Mouse (Mus musculus) left cerebral cortex, adult 2 months (tissue): Measurements from ENCODE around the gene Ythdf1. TPM values are rescaled to one million over a fixed set of nuclear protein-coding genes. Genes with fewer than 3 reads are reported as not detected.

Experiments
- DNase-seq, 2 experiments: peaks; one replicate each; pipeline ENCODE4 v3.0.0; 2021 to 2022; ENCODE audit warnings: low spot score in 2 of 2, mixed read lengths in 1 of 2; ENCODE audit errors: extremely low spot score in 1 of 2
- H3K27ac ChIP-seq: fragments of 200-600 bp; 2 replicates; pipeline ENCODE4 v1.8.1; 2022
- H3K4me3 ChIP-seq: fragments of 200-600 bp; 2 replicates; pipeline ENCODE4 v1.8.1; 2022
- CTCF ChIP-seq: fragments of 200-600 bp; IDR thresholded peaks from 2 replicates; pipeline ENCODE4 v1.8.1; 2022; ENCODE audit warnings: antibody characterized with exemption, mild to moderate bottlenecking, moderate library complexity
- intact Hi-C: fragments of 180-260 bp; cut with DNase I; formaldehyde crosslinking; loops from one replicate; pipeline ENCODE4 v1.15.1; 2025
- microRNA-seq, 2 experiments: library from miRNA; unstranded; fragments of <30 nt; microRNA quantifications; one replicate each; pipeline ENCODE4 v1.2.0; 2021
- total RNA-seq, 2 experiments: library from RNA; stranded (reverse); gene quantifications; 2 replicates each; pipeline ENCODE4 v1.2.3; 2021

The Ythdf1 gene
- total RNA-seq, 2 experiments from 2014 or later, result 50.5 to 60.8 TPM

- intact Hi-C loops, result no loop called here
- 0 out of 2 replicates have a peak overlapping the region, but pooled peaks have one; percentile 7 for H3K4me3 ChIP-seq
- H3K27ac ChIP-seq, result peak overlapping the region; percentile 63
- DNase-seq, result peak in 1 of 2 experiments; percentile 31
- TF ChIP-seq CTCF, result no peak
Observed at GRCm38 (mm10) chr2:180855005-180855544, 65.7 kb downstream of the Ythdf1 start.

Small RNAs within 50 kb of the gene (microRNA-seq; reads per million reads assigned to microRNA genes)
- 0.24 to 0.97 reads per million in 2 experiments for gene Mir124a-3

Other genes with a start within 250 kb of the Ythdf1 start
- gene Dido1, start 210.9 kb downstream of the Ythdf1 start, total RNA-seq, result 10 to 100 TPM; 59.5 to 60.2 TPM
- 10 to 100 TPM; 62.9 to 65.5 TPM for gene Gid8, start 210.8 kb downstream of the Ythdf1 start, total RNA-seq
- under 1 TPM in 1 of 2 experiments, not detected in 1; 0.57 TPM for gene Slc17a9, start 195.7 kb downstream of the Ythdf1 start, total RNA-seq
- gene Bhlhe23, start 144.0 kb downstream of the Ythdf1 start, total RNA-seq, result not detected
- under 1 TPM in 1 of 2 experiments, not detected in 1; 0.23 TPM for gene Birc7, start 8.1 kb upstream of the Ythdf1 start, total RNA-seq
- 10 to 100 TPM; 38.9 to 44.7 TPM for gene Nkain4, start 33.8 kb upstream of the Ythdf1 start, total RNA-seq
- gene Arfgap1, start 46.3 kb upstream of the Ythdf1 start, total RNA-seq, result 100 to 1,000 TPM; 135 to 155 TPM
- 1 to 10 TPM; 2.2 to 2.5 TPM for gene Col20a1, start 65.6 kb upstream of the Ythdf1 start, total RNA-seq
- 10 to 100 TPM; 34.8 to 36.0 TPM for gene Chrna4, start 122.6 kb upstream of the Ythdf1 start, total RNA-seq
- gene Kcnq2, start 214.4 kb upstream of the Ythdf1 start, total RNA-seq, result 100 to 1,000 TPM; 275 to 280 TPM
- gene Eef1a2, start 236.1 kb upstream of the Ythdf1 start, total RNA-seq, result 1,000 to 10,000 TPM; 1,380 to 1,388 TPM